Mouse (Mus musculus): Measurements from ENCODE around the gene Nadk. TPM values are rescaled to one million over a fixed set of nuclear protein-coding genes. Genes with fewer than 3 reads are reported as not detected.
A peak's percentile ranks its signal among the peaks of the same experiment; 100 is the strongest.
"Not testable (repeated sequence)": the region's sequence is repeated elsewhere in the genome, so short reads cannot be mapped to it uniquely, and the experiment has no call there.

Nadk gene
- total RNA-seq, 1 experiment from 2014 or later: 50.8 TPM

DNA sequence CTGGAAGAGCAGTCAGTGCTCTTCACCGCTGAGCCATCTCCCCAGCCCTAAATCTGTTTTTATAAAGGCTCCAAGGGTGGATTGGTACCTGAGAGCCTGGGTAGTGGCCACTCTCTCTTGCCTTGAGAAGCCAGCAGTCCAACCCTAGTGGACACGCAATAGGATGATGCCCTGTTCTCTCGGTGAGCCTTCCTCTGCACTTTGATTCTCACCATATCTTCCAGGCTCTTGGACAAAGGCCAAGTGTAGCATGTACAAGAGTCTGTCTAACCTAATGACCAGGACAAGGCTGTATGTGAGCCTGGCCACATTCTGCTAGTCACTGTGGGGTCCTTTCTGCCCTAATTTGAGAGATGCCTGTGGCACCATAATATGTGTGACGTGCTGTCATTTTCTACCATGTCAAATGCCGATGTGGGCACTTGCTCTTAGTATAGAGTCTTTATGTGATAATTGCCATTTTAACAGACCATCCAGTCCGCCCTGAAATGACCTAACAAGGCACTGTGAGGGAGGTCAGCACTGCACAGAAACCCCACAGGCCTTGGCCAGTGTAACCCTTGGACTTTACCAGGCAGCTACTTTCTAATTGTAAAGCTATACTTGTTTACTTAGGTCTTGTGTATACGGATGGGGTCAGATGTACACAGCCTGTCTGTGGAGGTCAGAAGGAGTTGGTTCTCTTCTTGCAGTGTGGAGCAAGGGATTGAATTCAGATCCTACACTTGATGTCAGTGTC lies 6.6 kb downstream of the Nadk start:
- ATAC-seq (replicated peaks; ENCODE audit: low read depth, poor library complexity, severe bottlenecking): no peak

DNA sequence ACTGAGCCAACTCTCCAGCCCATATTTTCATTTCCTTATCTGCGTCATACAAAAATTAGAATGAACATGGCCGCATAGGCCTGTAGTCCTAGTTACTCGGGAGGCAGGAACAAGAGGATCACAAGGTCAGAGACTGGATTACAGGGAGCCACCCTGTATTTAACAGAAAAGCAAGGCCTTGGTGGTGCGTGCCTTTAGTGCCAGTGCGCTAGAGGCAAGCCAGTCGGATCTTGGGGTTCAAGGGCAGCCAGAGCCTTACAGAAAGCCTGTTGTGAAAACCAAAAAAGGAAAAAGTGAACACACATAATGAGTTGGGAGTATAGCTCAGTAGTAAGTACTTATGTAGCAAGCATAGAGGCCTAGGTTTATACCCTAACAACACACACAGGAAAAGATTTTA lies 7.6 kb downstream of the Nadk start:
- no peak for ATAC-seq (replicated peaks; ENCODE audit: low read depth, poor library complexity, severe bottlenecking)

GRCm38 (mm10) chr4:155570315-155570714 lies 8.1 kb downstream of the Nadk start:
- ATAC-seq (replicated peaks; ENCODE audit: low read depth, poor library complexity, severe bottlenecking): not testable (repeated sequence)

DNA sequence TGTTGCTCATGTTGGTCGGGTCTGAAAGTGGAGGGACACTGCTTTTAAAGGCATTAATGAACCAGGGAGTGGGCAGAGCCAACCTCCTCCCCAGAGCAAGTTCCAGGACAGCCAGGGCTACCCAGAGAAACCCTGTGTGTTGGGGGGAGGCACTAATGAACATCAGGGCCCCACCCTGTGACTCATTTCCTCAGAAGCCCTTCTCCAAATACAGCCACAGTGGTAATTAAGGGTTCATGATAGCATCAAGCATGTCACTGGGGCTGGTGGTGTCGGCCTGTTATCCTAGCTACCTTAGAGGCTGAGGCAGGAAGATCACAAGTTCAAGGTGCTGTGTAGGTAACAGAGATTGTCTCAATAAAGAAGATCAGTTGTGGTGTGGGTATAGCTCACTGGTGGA lies 9.3 kb downstream of the Nadk start:
- ATAC-seq (replicated peaks; ENCODE audit: low read depth, poor library complexity, severe bottlenecking): peak; percentile 4; the same call in 1 of the 2 replicates

- ATAC-seq (replicated peaks; ENCODE audit: low read depth, poor library complexity, severe bottlenecking): no peak
Measured at GRCm38 (mm10) chr4:155573155-155573554, 11.0 kb downstream of the Nadk start.

DNA sequence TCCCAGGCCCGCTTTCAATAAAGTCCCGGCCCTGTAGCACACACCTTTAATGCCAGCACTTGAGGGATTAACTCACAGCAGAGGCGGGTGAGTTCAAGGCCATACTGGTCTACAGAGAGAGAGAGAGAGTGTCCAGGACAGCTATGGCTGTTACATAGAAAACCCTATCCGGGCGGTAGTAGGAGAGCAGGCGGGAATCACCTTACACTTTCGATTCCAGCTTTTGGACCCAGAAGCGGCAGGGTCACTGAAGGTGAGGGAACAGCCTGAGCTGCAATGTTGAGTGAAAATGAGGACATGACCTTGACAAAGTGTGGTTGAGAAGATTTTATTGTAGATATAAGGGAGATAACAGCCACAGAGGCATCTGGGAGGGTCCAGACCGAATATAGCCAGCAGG lies 11.7 kb downstream of the Nadk start:
- no peak for ATAC-seq (replicated peaks; ENCODE audit: low read depth, poor library complexity, severe bottlenecking)

DNA sequence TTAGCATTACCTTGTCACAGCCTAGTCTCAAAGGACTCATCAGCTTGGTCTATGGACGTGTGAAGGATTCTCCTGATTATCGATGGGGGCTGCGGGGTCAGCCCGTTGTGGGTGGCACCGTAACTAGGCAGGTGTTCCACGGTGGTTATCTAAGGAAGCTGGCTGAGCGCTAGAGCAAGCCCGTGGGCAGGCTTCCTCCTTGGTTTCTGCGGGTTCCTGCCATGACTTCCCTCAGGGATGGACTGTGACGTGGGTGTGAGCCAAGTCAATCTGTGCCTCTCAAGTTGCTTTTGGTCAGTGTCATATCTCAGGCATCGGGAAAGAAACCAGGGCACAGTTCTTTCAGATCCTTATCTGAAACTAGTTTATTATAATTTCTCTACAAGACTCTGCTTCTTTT lies 12.8 kb downstream of the Nadk start:
- ATAC-seq (replicated peaks; ENCODE audit: low read depth, poor library complexity, severe bottlenecking): peak; percentile 92

GRCm38 (mm10) chr4:155575521-155575920 lies 13.3 kb downstream of the Nadk start:
- ATAC-seq (replicated peaks; ENCODE audit: low read depth, poor library complexity, severe bottlenecking): no peak

DNA sequence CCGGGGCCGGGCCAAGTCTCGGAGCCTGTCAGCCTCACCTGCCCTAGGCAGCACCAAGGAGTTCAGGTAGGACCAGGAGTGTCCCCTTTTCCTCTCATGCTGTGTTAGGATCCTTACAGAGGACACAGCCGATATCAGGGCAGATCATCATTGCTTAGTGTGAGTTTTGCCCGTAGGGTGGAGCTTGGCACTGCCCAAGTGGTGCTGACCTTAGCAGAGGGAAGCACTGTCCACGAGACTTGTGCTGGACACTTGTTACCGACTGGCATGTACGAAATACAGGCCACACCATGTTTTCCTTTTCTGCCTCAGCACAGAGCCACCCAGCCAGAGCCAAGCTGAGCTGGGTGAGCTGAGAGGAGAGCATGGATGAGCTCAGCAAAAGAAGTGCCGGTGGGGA lies 15.0 kb downstream of the Nadk start:
- ATAC-seq (replicated peaks; ENCODE audit: low read depth, poor library complexity, severe bottlenecking): no peak

- no peak for ATAC-seq (replicated peaks; ENCODE audit: low read depth, poor library complexity, severe bottlenecking)
Measured at GRCm38 (mm10) chr4:155577741-155578140, 15.6 kb downstream of the Nadk start.

DNA sequence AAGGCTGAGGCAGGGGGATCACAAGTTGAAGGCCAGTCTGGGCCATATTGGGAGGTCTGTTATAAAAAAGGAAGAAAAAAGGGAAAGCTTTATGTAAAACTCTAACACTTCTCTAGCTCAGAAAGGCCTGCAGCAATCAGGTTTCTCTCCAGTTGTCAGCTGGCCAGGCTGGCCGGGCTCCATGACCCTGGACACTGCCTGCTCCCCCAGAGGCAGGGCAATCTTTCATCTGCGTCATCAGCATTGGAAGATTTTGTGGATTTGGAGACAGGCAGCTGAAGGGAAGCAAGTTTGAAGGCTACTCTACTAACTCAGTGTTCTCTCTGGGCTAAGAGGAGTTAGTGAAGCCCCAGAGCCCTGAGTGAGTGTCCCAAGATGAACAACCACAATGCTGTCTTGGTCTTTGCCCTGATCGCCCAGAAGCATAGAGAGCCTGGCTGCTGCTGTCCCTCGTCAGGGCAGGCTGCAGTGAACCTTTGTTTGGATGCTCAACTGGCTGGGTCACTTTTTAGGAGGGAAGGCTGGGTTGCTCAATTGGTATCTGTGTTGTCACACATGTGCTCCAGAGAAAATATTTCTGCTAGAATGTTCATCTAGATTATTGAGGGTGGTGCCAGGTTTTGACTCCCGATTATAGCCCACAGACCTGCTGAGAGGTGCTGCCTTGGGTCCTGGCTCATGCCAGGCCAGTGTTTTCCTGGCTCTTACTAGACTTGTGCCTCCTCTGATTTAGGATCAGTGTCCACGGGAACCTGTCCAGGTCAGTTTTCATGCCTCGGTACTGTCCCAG lies 16.4 kb downstream of the Nadk start:
- ATAC-seq (replicated peaks; ENCODE audit: low read depth, poor library complexity, severe bottlenecking): no peak

- peak; percentile 59; the same call in 1 of the 2 replicates for ATAC-seq (replicated peaks; ENCODE audit: low read depth, poor library complexity, severe bottlenecking)
Measured at GRCm38 (mm10) chr4:155580420-155580819, 18.2 kb downstream of the Nadk start.

GRCm38 (mm10) chr4:155582279-155582905 lies 20.2 kb downstream of the Nadk start:
- ATAC-seq (replicated peaks; ENCODE audit: low read depth, poor library complexity, severe bottlenecking): peak; percentile 87

- ATAC-seq (replicated peaks; ENCODE audit: low read depth, poor library complexity, severe bottlenecking): no peak
Measured at GRCm38 (mm10) chr4:155589356-155589755, 27.2 kb downstream of the Nadk start.

DNA sequence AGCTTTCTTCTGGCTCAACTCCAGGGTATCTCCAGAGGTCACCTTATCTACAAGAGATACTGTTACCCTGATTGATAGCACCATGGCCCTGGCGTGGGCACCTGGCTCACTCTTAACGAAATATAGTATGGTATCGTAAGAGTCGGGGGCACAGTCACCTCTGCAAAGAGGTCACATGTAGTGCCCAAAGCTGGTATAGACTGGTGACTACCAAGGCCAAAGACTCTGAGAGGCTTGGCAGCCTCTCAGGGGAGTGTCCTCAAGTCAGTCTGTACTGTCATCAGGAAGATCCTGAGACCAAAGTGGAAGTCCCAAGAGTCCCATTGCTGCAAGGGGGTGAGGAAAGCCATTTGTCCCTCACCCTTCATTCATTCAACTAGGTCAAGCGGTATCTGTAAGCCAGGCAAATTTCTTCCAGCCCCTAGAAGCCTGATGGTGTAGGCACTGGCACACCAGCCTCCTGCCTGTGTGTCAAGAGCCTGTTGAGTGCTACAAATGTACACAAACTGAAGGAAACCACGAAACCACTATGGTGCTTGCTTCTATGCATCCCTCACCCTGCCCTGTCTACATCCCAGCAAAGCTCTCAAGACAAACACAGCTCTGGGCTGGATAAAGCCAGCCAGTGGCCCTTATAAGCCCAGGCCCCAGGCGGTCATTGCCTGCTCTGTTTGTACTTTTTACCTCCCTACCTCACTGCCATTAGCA lies 29.0 kb downstream of the Nadk start:
- ATAC-seq (replicated peaks; ENCODE audit: low read depth, poor library complexity, severe bottlenecking): peak; percentile 54

GRCm38 (mm10) chr4:155593780-155594179 lies 31.6 kb downstream of the Nadk start:
- ATAC-seq (replicated peaks; ENCODE audit: low read depth, poor library complexity, severe bottlenecking): no peak

GRCm38 (mm10) chr4:155595777-155596176 lies 33.6 kb downstream of the Nadk start:
- ATAC-seq (replicated peaks; ENCODE audit: low read depth, poor library complexity, severe bottlenecking): no peak

GRCm38 (mm10) chr4:155596606-155597005 lies 34.4 kb downstream of the Nadk start:
- peak; percentile 57 for ATAC-seq (replicated peaks; ENCODE audit: low read depth, poor library complexity, severe bottlenecking)

- no peak for ATAC-seq (replicated peaks; ENCODE audit: low read depth, poor library complexity, severe bottlenecking)
Measured at GRCm38 (mm10) chr4:155598536-155598935, 36.4 kb downstream of the Nadk start.

All from common myeloid progenitor, adult 5-6 weeks (primary cell).